Mouse (Mus musculus) right cerebral cortex, postnatal 25 days (tissue): ENCODE data around the gene Gm10392.
A peak's percentile ranks its signal among the peaks of the same experiment; 100 is the strongest.
"Not testable (repeated sequence)": the region's sequence is repeated elsewhere in the genome, so short reads cannot be mapped to it uniquely, and the experiment has no call there.

Source experiments
- DNase-seq: peaks from one replicate; pipeline ENCODE4 v3.0.0; 2022

Gm10392 gene

DNA sequence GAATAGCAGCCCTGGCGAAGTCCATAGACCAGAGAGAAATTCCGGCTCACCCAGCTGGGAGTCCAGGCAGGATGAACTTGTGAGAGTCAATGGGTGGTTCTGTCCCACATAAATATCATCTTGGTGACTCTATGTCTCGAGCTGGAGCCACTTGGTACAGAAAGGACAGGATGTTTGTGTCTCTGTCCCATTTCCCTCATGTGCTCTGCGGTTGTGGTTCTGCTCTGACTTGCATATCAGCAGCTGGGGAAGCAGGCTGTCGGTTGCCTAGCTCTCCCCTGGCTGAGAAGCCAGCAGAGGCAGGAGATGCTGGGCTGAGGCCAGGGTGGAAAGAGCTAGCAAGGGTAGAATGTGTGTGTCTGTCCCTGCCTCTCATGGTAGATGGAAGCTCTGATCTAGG lies at the start of gene Gm10392:
Gene Gm10392 (minus strand): TSS at position 156 of the 400 bp plus-strand sequence.
- no peak for DNase-seq

DNA sequence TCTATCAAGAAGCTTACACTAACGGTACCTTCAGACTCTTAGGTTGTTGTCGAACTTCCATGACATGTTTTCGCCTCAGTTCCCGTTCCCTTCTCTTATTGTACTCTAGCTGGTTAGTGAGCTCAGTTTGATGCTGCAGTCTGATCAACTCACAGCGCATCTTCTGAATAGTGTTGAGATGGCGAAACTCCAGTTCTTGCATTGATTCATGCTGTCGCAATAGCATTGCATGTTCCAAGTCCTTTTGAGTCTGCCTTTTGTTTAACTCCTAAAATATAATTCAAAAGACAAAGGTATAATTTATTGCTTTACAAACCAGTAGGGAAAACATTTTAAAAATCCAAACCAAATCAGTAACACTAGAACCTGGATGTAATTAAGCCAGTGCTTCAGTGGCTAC lies 26.3 kb upstream of the Gm10392 start:
- no peak for DNase-seq

GRCm38 (mm10) chr11:77532202-77532846 lies 13.3 kb upstream of the Gm10392 start:
- DNase-seq = no peak

DNA sequence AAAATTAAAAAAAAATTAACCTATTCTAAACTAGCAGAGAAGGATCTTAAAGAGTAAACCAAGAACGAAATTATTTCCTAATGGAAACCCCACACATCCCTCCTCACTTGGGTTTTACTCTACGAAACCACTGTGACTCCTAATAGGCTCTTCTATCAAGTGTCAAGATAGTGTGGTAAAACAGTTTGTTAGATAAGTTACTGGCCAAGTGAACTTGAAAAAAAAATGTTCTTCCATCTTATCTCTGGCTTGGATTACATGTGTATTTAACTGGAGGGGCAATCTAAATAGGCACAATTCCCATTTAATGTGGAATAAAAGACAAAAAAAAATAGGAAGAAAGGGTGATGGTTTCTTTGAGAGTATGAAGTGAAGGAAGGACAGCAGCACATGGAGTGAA lies 11.9 kb upstream of the Gm10392 start:
- DNase-seq = no peak

GRCm38 (mm10) chr11:77529644-77530043 lies 10.6 kb upstream of the Gm10392 start:
- DNase-seq = no peak

GRCm38 (mm10) chr11:77528420-77528819 lies 9.4 kb upstream of the Gm10392 start:
- DNase-seq = not testable (repeated sequence)

DNA sequence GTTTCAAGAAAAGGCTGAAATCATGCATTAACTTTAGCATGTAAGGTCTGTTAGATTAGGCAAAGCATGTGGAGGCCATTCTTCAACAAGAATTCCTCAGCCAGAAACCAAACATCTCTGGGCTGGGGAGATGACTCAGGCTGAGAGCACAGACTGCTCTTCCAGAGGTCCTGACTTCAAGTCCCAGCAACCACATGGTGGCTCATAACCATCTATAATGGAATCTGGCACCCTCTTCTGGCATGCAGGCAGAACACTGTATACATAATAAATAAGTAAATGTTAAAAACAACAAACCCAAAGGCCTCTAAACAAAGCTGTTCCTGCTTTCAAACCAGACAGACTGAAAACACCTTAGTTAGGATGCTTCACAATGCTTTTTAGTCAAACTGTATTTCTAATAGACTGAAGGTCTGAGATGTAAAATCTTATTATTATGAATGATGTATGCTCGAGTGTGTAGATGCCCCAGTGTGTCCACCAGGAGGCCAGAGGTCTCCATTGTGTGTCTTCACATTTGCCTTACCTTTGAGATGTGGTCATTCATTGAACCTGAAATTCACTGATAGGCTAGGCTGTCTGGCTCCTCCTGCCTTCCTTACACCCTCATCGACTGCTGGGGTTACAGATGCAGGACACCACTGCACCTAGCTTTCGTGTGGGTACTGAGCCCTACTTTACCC lies 6.9 kb upstream of the Gm10392 start:
- DNase-seq = no peak

- no peak for DNase-seq
Measured at GRCm38 (mm10) chr11:77520601-77521529, 1.9 kb upstream of the Gm10392 start.

DNA sequence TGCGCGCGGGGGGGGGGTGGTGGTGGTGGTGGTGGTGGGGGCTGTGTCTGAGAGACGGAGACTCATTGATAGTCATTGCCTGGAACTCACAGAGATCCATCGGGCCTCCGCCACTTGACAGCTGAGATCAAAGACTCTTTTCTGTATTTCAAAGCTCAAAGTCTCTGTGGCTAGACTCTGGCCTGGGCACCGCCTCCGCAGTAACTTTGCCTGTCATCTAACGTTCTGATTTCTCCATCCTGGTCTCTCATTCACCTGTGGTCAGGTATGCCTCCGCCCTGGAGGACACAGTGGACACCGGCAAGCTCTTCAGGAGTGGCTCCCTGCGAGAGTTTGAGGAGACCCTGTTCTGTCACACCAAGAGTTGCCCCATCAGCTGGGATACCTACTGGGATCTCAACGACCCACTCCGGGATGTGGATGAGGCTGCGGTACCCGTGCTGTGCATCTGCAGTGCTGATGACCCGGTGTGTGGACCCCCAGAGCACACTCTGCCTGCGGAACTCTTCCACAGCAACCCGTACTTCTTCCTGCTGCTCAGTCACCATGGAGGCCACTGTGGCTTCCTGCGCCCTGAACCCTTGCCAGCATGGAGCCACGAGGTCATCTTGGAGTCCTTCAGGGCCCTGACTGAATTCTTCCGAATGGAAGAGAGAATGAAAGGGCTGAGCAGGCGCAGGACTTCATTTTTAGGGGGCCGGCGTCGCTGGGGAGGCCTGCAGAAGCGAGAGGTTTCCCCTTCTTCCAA lies 773 bp downstream of the Gm10392 start:
- DNase-seq = no peak

GRCm38 (mm10) chr11:77516553-77517425 lies 2.2 kb downstream of the Gm10392 start:
- no peak for DNase-seq

GRCm38 (mm10) chr11:77515637-77516552 lies 3.1 kb downstream of the Gm10392 start, which contains the start of gene Trp53i13:
Trp53i13 (minus strand) TSS chr11:77515980.
- DNase-seq = no peak

GRCm38 (mm10) chr11:77514832-77515636 lies 4.0 kb downstream of the Gm10392 start, which contains the start of gene Abhd15:
Abhd15 (plus strand) TSS chr11:77515121.
- DNase-seq = peak; percentile 63

DNA sequence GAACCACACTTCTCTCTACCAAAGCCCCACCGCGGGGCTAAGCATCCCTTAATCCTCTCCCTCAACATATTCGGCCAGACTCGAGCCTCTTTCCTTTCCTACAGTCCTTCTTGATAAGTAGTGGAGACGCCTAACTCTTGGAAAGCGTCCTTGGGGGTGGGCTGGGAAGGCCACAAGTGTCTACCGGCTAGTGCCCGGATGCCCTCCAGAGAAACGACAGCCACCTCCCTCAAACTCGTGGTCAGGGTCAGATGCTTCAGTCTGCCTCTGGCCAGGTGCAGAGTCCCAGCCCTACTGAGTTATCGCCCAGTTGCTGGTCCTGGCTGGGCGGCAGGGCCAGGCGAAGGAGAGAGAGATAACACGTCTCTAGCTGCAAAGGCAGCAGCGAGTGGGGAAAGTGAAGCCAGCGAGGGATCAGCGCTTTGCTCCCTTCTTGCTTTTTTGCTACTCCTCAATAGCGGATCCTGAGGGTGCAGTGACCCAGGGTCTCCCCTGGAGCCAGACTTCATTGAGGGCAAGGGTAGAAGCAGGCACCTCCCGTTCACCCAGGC lies 4.6 kb downstream of the Gm10392 start:
- DNase-seq = no peak

GRCm38 (mm10) chr11:77513811-77514170 lies 5.2 kb downstream of the Gm10392 start:
- DNase-seq = no peak

- DNase-seq = peak; percentile 73
Measured at GRCm38 (mm10) chr11:77512891-77513810, 5.8 kb downstream of the Gm10392 start.

- DNase-seq = no peak
Measured at GRCm38 (mm10) chr11:77511336-77511735, 7.7 kb downstream of the Gm10392 start.

- peak; percentile 81 for DNase-seq
Measured at GRCm38 (mm10) chr11:77508068-77509021, 10.7 kb downstream of the Gm10392 start.
